Mouse (Mus musculus): ENCODE measurements around the gene Tm6sf2. TPM values are rescaled to one million over a fixed set of nuclear protein-coding genes. Genes with fewer than 3 reads are reported as not detected.

The Tm6sf2 gene
- total RNA-seq, 2 experiments from 2014 or later: 3.0 to 3.4 TPM

- peak; percentile 67 to 81 for DNase-seq (ENCODE audit: low spot score in 2 of 2)
- intact Hi-C loops (cut with DNase I): no loop called here
Measured at GRCm38 (mm10) chr8:70129309-70129952, 56.7 kb downstream of the Tm6sf2 start.

Small RNAs within 50 kb of the gene (microRNA-seq; reads per million reads assigned to microRNA genes)
- 15.1 to 22.5 reads per million in 2 experiments for gene Mir7066

Other genes with a start within 250 kb of the Tm6sf2 start
- 10 to 100 TPM; 16.9 to 17.4 TPM for gene Pbx4, start 240.4 kb upstream of the Tm6sf2 start, total RNA-seq (2021)
- gene Cilp2, start 185.2 kb upstream of the Tm6sf2 start, total RNA-seq (2021): 1 to 10 TPM in 1 of 2 experiments, under 1 TPM in 1; 0.76 to 1.1 TPM
- under 1 TPM; 0.53 to 0.66 TPM for gene Tssk6, start 170.7 kb upstream of the Tm6sf2 start, total RNA-seq (2021)
- gene Ndufa13, start 170.4 kb upstream of the Tm6sf2 start, total RNA-seq (2021): 100 to 1,000 TPM; 153 to 154 TPM
- gene Yjefn3, start 170.2 kb upstream of the Tm6sf2 start, total RNA-seq (2021): 10 to 100 TPM; 21.6 to 23.7 TPM
- 10 to 100 TPM; 24.0 to 27.9 TPM for gene Gatad2a, start 76.5 kb upstream of the Tm6sf2 start, total RNA-seq (2021)
- 10 to 100 TPM; 78.9 to 80.3 TPM for gene Mau2, start 30.2 kb upstream of the Tm6sf2 start, total RNA-seq (2021)
- 10 to 100 TPM; 46.5 to 47.5 TPM for gene Sugp1, start 30.1 kb upstream of the Tm6sf2 start, total RNA-seq (2021)
- gene Hapln4, start 10.5 kb downstream of the Tm6sf2 start, total RNA-seq (2021): 10 to 100 TPM; 62.6 to 71.8 TPM
- gene Ncan, start 47.9 kb downstream of the Tm6sf2 start, total RNA-seq (2021): 100 to 1,000 TPM; 219 to 220 TPM
- 10 to 100 TPM; 21.7 to 21.9 TPM for gene Nr2c2ap, start 58.4 kb downstream of the Tm6sf2 start, total RNA-seq (2021)
- 10 to 100 TPM; 10.2 to 12.4 TPM for gene Rfxank, start 66.2 kb downstream of the Tm6sf2 start, total RNA-seq (2021)
- 10 to 100 TPM; 46.8 to 51.0 TPM for gene Borcs8, start 66.6 kb downstream of the Tm6sf2 start, total RNA-seq (2021)
- under 1 TPM in 1 of 2 experiments, not detected in 1; 0.57 TPM for gene Mef2b, start 66.8 kb downstream of the Tm6sf2 start, total RNA-seq (2021)
- gene Tmem161a, start 99.4 kb downstream of the Tm6sf2 start, total RNA-seq (2021): 10 to 100 TPM; 44.1 to 50.8 TPM
- gene Slc25a42, start 139.4 kb downstream of the Tm6sf2 start, total RNA-seq (2021): 10 to 100 TPM; 33.5 to 36.5 TPM
- gene Sugp2, start 161.3 kb downstream of the Tm6sf2 start, total RNA-seq (2021): 100 to 1,000 TPM; 118 to 122 TPM
- gene Armc6, start 161.5 kb downstream of the Tm6sf2 start, total RNA-seq (2021): 10 to 100 TPM; 41.7 to 46.3 TPM
- 1 to 10 TPM; 6.5 to 9.2 TPM for gene Homer3, start 209.9 kb downstream of the Tm6sf2 start, total RNA-seq (2021)
- gene Ddx49, start 229.6 kb downstream of the Tm6sf2 start, total RNA-seq (2021): 10 to 100 TPM; 42.3 to 42.5 TPM
- gene Cope, start 229.6 kb downstream of the Tm6sf2 start, total RNA-seq (2021): 100 to 1,000 TPM; 123 to 125 TPM
- gene Cers1, start 242.9 kb downstream of the Tm6sf2 start, total RNA-seq (2021): 100 to 1,000 TPM; 105 to 111 TPM